Mouse (Mus musculus): ENCODE data around the gene Lpar3. TPM values are rescaled to one million over a fixed set of nuclear protein-coding genes. Genes with fewer than 3 reads are reported as not detected.

Gene Lpar3
- total and polyA plus RNA-seq, 3 experiments = 0.11 TPM; not detected in 2

DNA sequence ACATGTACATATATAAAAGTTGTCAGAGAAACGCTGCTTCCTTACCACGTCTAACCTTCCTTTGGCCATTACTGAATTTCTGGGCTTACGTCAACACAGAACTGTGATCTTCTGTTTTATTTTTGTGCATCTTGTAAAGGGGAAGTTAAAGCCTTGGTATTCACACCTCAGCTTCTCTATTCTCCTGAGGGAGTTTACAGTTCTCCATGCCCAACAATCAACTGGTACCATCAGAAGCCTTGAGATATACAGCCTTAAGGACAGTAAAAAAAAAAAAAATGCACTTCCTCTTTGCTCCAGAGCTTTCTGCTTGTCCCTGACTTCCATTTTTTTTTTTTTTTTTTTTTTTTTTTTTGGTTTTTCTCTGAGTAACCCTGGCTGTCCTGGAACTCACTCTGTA, 4.2 kb upstream of the Lpar3 start:
- TF ChIP-seq TAL1 (conservative IDR thresholded peaks at IDR 0.05; ENCODE audit: low read depth, low read length) = no peak
- TF ChIP-seq GATA2 (IDR thresholded peaks at IDR 0.05; ENCODE audit: borderline replicate concordance, low read depth, low read length) = no peak
- TF ChIP-seq GATA1 (IDR thresholded peaks at IDR 0.05; ENCODE audit: borderline replicate concordance, low read length) = no peak
- TF ChIP-seq POLR2AphosphoS5 (IDR thresholded peaks at IDR 0.05; ENCODE audit: insufficient replicate concordance, low read depth, low read length) = no peak
- no peak for TF ChIP-seq CTCF (IDR thresholded peaks at IDR 0.05; ENCODE audit: low read depth, low read length)
- DNase-seq (ENCODE audit: low spot score) (no peak), ATAC-seq (ENCODE audit: extremely low read depth, insufficient number of reproducible peaks, low FRiP score, poor library complexity, severe bottlenecking) (no peak)
- no peak overlapping the region for H3K4me3 ChIP-seq (ENCODE audit: low read depth, low read length)
- no peaks in the 10 kb centered on the region; the same call in 1 of the 2 replicates for H3K9me3 ChIP-seq (replicated peaks)
- no peaks in the 10 kb centered on the region for H3K4me1 ChIP-seq (ENCODE audit: insufficient read depth, low read depth, low read length)
- H3K27me3 ChIP-seq (ENCODE audit: insufficient read depth, low read length) = no peaks in the 10 kb centered on the region
- no peaks in the 10 kb centered on the region for H3K36me3 ChIP-seq (replicated peaks)

DNA sequence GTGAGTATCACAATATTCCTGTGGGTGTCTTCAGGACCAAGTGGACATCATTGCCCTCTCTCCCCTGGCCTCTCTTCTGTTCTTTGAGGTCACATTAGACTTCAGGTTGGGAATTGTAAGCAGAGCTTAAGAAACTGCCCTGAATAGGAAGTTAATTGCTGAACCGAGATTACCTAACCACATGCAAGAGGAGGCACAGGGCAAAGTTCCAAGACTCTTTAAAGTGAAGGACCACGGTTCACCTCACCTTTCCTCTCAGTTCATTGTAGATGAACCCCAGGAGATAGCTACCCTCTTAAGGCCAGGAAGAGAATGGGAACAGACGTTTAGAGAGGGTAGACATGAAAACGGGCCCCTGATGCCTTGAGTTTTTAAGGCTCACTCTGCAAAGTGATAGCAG, 3.5 kb downstream of the Lpar3 start:
- no peak overlapping the region for H3K4me3 ChIP-seq (ENCODE audit: low read depth, low read length)
- TF ChIP-seq POLR2AphosphoS5 (IDR thresholded peaks at IDR 0.05; ENCODE audit: insufficient replicate concordance, low read depth, low read length) (no peak), CTCF (IDR thresholded peaks at IDR 0.05; ENCODE audit: low read depth, low read length) (no peak), GATA1 (IDR thresholded peaks at IDR 0.05; ENCODE audit: borderline replicate concordance, low read length) (no peak), TAL1 (conservative IDR thresholded peaks at IDR 0.05; ENCODE audit: low read depth, low read length) (no peak), GATA2 (IDR thresholded peaks at IDR 0.05; ENCODE audit: borderline replicate concordance, low read depth, low read length) (no peak)
- H3K9me3 ChIP-seq (replicated peaks) = no peaks in the 10 kb centered on the region; the same call in 1 of the 2 replicates
- H3K4me1 ChIP-seq (ENCODE audit: insufficient read depth, low read depth, low read length) = no peaks in the 10 kb centered on the region
- H3K36me3 ChIP-seq (replicated peaks) = no peaks in the 10 kb centered on the region
- no peak for DNase-seq (ENCODE audit: low spot score)
- H3K27me3 ChIP-seq (ENCODE audit: insufficient read depth, low read length) = no peaks in the 10 kb centered on the region
- ATAC-seq (ENCODE audit: extremely low read depth, insufficient number of reproducible peaks, low FRiP score, poor library complexity, severe bottlenecking) = no peak

DNA sequence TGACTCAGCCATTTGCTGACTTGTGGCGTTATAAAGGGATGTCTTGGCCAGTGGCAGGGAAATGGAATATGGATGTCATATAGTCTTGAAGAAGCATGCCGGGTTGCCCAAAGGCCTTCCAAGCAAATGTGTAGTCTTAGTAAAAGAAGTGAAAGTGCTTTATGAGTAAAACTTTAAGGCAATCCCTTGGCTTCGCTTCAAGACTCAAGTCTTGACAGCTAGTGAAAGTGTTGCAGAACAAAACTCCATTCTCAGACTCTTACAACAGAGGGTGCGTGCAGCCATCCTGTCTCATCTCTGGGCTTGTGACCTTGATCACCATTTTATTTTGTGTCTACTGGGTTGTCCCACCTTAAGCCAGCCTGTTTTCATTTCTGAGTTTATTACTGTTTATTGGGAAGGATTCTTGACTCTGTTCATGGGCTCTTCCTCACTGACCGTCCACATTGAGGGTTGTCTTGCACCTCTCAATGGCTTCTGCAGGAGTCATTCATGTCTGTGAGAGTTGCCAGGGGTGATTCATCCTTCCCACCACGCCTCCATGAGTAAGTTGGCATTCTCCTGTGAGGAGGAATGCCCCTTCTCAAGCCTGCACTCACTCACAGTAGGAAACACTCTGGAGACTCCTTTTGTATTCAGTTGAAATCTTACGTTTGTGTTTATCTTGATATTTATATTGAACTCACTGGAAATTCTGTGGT, 4.4 kb downstream of the Lpar3 start:
- DNase-seq (ENCODE audit: low spot score) (no peak), ATAC-seq (ENCODE audit: extremely low read depth, insufficient number of reproducible peaks, low FRiP score, poor library complexity, severe bottlenecking) (no peak)
- no peaks in the 10 kb centered on the region for H3K27me3 ChIP-seq (ENCODE audit: insufficient read depth, low read length)
- no peak overlapping the region for H3K4me3 ChIP-seq (ENCODE audit: low read depth, low read length)
- TF ChIP-seq TAL1 (conservative IDR thresholded peaks at IDR 0.05; ENCODE audit: low read depth, low read length) (no peak), GATA2 (IDR thresholded peaks at IDR 0.05; ENCODE audit: borderline replicate concordance, low read depth, low read length) (no peak), POLR2AphosphoS5 (IDR thresholded peaks at IDR 0.05; ENCODE audit: insufficient replicate concordance, low read depth, low read length) (no peak), GATA1 (IDR thresholded peaks at IDR 0.05; ENCODE audit: borderline replicate concordance, low read length) (no peak), CTCF (IDR thresholded peaks at IDR 0.05; ENCODE audit: low read depth, low read length) (no peak)
- H3K36me3 ChIP-seq (replicated peaks) = no peaks in the 10 kb centered on the region
- no peaks in the 10 kb centered on the region for H3K4me1 ChIP-seq (ENCODE audit: insufficient read depth, low read depth, low read length)
- H3K9me3 ChIP-seq (replicated peaks) = no peaks in the 10 kb centered on the region; the same call in 1 of the 2 replicates

DNA sequence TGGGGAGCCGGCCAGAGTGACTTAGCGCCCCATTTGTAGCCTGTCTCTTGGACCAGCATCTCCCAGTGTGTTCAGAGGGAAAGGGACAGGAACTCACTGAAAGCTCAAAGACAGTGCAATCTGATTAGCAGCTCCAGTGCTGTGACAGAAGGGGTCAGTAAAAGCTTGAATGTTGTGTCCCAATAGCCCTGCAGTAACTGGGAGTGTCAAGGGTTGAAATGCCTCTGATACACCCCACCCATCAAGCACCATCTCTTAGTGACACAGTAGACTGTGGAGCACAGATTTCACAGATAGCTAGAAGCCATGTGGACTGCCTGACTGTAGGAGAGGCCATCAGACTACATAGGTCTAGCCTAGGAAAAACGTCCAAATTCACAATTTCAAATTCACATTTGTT, 6.7 kb downstream of the Lpar3 start:
- DNase-seq (ENCODE audit: low spot score) (no peak), ATAC-seq (ENCODE audit: extremely low read depth, insufficient number of reproducible peaks, low FRiP score, poor library complexity, severe bottlenecking) (no peak)
- no peak overlapping the region for H3K4me3 ChIP-seq (ENCODE audit: low read depth, low read length)

DNA sequence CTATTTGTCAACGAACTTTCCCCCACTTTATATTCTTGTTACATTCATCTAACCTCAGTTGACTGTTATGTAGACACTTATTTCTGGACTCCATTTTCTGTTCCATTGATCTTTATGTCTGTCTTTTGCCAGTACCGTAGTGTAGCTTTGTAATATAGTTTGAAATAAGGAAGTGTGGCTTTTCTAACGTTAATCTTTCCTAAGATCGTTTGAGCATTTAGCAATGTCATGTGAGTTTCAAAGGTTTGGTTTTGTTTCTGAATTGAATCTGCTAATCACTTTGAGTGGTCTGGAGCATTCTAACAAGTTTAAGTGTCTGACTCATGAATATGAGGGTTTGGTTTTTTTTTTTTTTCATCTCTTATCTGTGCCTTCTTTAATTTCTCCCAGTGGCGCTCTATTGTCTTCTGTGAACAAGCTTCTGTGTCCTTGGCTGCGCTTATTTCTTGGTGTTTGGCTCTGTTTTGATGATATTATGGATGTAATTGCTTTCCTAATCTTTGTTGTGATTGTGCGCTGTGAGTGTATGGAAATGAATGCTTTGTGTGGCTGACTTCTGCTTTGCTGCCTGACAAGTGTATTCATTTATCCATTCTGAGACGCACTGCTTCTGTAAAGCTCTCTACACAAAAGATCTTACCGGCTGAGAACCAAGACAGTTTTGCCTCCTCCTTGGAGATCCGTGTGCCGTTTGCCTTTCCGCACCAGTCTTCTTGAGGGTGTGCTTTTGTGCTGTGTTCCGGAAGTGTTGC, 8.0 kb downstream of the Lpar3 start:
- ATAC-seq (ENCODE audit: extremely low read depth, insufficient number of reproducible peaks, low FRiP score, poor library complexity, severe bottlenecking) (no peak), DNase-seq (ENCODE audit: low spot score) (no peak)
- H3K9me3 ChIP-seq (replicated peaks) = no peaks in the 10 kb centered on the region
- H3K27me3 ChIP-seq (ENCODE audit: insufficient read depth, low read length) = no peaks in the 10 kb centered on the region
- H3K4me1 ChIP-seq (ENCODE audit: insufficient read depth, low read depth, low read length) = no peaks in the 10 kb centered on the region
- H3K36me3 ChIP-seq (replicated peaks) = no peaks in the 10 kb centered on the region
- no peak for TF ChIP-seq GATA2 (IDR thresholded peaks at IDR 0.05; ENCODE audit: borderline replicate concordance, low read depth, low read length)
- TF ChIP-seq CTCF (IDR thresholded peaks at IDR 0.05; ENCODE audit: low read depth, low read length) = no peak
- no peak for TF ChIP-seq GATA1 (IDR thresholded peaks at IDR 0.05; ENCODE audit: borderline replicate concordance, low read length)
- TF ChIP-seq TAL1 (conservative IDR thresholded peaks at IDR 0.05; ENCODE audit: low read depth, low read length) = no peak
- H3K4me3 ChIP-seq (ENCODE audit: low read depth, low read length) = no peak overlapping the region

More for the DNA sequence above, 6.7 kb downstream of the Lpar3 start:
- TF ChIP-seq GATA2 (IDR thresholded peaks at IDR 0.05; ENCODE audit: borderline replicate concordance, low read depth, low read length) (no peak), POLR2AphosphoS5 (IDR thresholded peaks at IDR 0.05; ENCODE audit: insufficient replicate concordance, low read depth, low read length) (no peak), TAL1 (conservative IDR thresholded peaks at IDR 0.05; ENCODE audit: low read depth, low read length) (no peak), GATA1 (IDR thresholded peaks at IDR 0.05; ENCODE audit: borderline replicate concordance, low read length) (no peak), CTCF (IDR thresholded peaks at IDR 0.05; ENCODE audit: low read depth, low read length) (no peak)
- Histone ChIP-seq H3K9me3 (replicated peaks) (no peaks in the 10 kb centered on the region), H3K4me1 (ENCODE audit: insufficient read depth, low read depth, low read length) (no peaks in the 10 kb centered on the region), H3K27me3 (ENCODE audit: insufficient read depth, low read length) (no peaks in the 10 kb centered on the region), H3K36me3 (replicated peaks) (no peaks in the 10 kb centered on the region)

DNA sequence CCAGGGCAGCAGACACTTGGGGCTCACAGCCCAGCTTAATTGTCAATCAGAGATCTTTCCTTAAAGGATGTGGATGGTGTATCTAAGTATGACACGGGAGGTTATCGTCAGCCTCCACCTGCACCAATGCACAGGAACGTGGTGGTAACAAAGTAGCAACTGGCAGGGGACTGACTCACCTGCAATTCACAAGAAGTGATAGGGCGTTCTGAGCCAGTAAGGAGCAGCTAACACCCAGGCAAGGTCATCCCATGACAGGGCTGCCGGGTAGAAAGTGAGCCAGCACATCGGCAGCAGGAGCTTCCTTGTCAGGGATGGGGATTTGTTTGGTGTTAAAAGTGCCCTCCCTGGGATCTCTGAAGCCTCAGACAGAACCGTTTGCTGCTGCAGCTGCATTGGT, 11.9 kb downstream of the Lpar3 start:
- TF ChIP-seq GATA2 (IDR thresholded peaks at IDR 0.05; ENCODE audit: borderline replicate concordance, low read depth, low read length) (no peak), GATA1 (IDR thresholded peaks at IDR 0.05; ENCODE audit: borderline replicate concordance, low read length) (no peak), TAL1 (conservative IDR thresholded peaks at IDR 0.05; ENCODE audit: low read depth, low read length) (no peak), POLR2AphosphoS5 (IDR thresholded peaks at IDR 0.05; ENCODE audit: insufficient replicate concordance, low read depth, low read length) (no peak), CTCF (IDR thresholded peaks at IDR 0.05; ENCODE audit: low read depth, low read length) (no peak)
- H3K27me3 ChIP-seq (ENCODE audit: insufficient read depth, low read length) = no peaks in the 10 kb centered on the region
- H3K4me1 ChIP-seq (ENCODE audit: insufficient read depth, low read depth, low read length) = no peaks in the 10 kb centered on the region
- H3K4me3 ChIP-seq (ENCODE audit: low read depth, low read length) = no peak overlapping the region
- ATAC-seq (ENCODE audit: extremely low read depth, insufficient number of reproducible peaks, low FRiP score, poor library complexity, severe bottlenecking) = no peak
- no peak for DNase-seq (ENCODE audit: low spot score)
- no peaks in the 10 kb centered on the region for H3K9me3 ChIP-seq (replicated peaks)
- no peaks in the 10 kb centered on the region for H3K36me3 ChIP-seq (replicated peaks)
